Mouse (Mus musculus) stomach, embryonic 14.5 days (tissue): ENCODE data around the gene Baz2b. TPM values are rescaled to one million over a fixed set of nuclear protein-coding genes. Genes with fewer than 3 reads are reported as not detected.

Source experiments
- ATAC-seq: fragments of 200-750 bp; cut with Nextera tagmentation; 2 replicates; pipeline ENCODE4 v1.8.0; 2017; ENCODE audit warnings: low read depth, moderate TSS enrichment; ENCODE audit not compliant: insufficient number of reproducible peaks, insufficient read depth, low FRiP score
- H3K27ac ChIP-seq: fragments of 300-500 bp; sonication (generic); 2 replicates; pipeline ENCODE4 v1.5.1; 2014; ENCODE audit warnings: mild to moderate bottlenecking, low read length, moderate library complexity, mixed read lengths
- H3K27me3 ChIP-seq: fragments of 300-500 bp; sonication (generic); 2 replicates; pipeline ENCODE4 v1.6.1; 2014; ENCODE audit warnings: low read length, control low read depth, mixed read lengths; ENCODE audit not compliant: control insufficient read depth, insufficient read depth
- H3K36me3 ChIP-seq: fragments of 300-500 bp; sonication (generic); 2 replicates; pipeline ENCODE4 v1.6.1; 2014; ENCODE audit warnings: mild to moderate bottlenecking, control low read depth, low read length, moderate library complexity, mixed read lengths; ENCODE audit not compliant: control insufficient read depth, insufficient read depth
- H3K4me1 ChIP-seq: fragments of 300-500 bp; sonication (generic); 2 replicates; pipeline ENCODE4 v1.6.1; 2014; ENCODE audit warnings: low read length, control low read depth, mixed read lengths; ENCODE audit not compliant: control insufficient read depth, insufficient read depth
- H3K4me2 ChIP-seq: fragments of 300-500 bp; sonication (generic); replicated peaks from 2 replicates; pipeline ENCODE4 v1.6.1; 2014; ENCODE audit warnings: low read depth, low read length, control low read depth
- H3K4me3 ChIP-seq: fragments of 300-500 bp; sonication (generic); 2 replicates; pipeline ENCODE4 v1.5.1; 2014; ENCODE audit warnings: low read depth, low read length, control low read depth
- H3K9ac ChIP-seq: fragments of 300-500 bp; sonication (generic); replicated peaks from 2 replicates; pipeline ENCODE4 v1.6.1; 2014; ENCODE audit warnings: low read depth, mild to moderate bottlenecking, control low read depth, low read length, moderate library complexity, mixed read lengths
- H3K9me3 ChIP-seq: fragments of 300-500 bp; sonication (generic); 2 replicates; pipeline ENCODE4 v1.6.1; 2016; ENCODE audit warnings: low read depth, low read length, control low read depth; ENCODE audit not compliant: control insufficient read depth
- WGBS: fragments of 180-500 bp; shearing (Covaris S2); extraction: QIAGEN DNeasy Blood & Tissue Kit; methylation state at CpG from one replicate; pipeline ENCODE4 v1.1.7; 2014; 5-methylcytosine and 5-hydroxymethylcytosine counted together
- polyA plus RNA-seq: library from polyadenylated mRNA; unstranded; fragments of >200 nt; fragmentation: Nextera tagmentation; extraction: Ambion mirVana; gene quantifications from 2 replicates; pipeline ENCODE4 v1.2.1, GENCODE M21; 2014

The Baz2b gene
- polyA plus RNA-seq, 1 experiment from 2014 or later: 80.0 TPM

DNA sequence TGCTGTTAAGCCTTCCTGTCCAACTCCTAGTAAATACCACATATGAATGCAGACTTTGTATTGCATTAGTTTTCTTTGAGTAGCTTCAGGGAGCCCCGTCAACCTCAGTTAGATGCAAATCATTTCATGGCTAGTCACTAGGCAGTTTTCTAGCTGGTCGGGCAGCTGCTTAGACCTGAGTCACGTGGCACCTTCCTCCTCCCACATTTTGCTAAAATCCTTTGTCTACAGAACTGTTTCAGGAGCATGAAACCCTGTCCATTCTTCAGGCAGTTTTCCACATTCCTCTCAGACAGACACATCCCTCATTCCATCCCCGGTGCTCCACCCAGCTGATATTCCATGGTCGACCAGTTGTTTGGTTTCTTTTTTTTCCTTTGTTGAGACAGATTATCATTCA, 246.6 kb downstream of the Baz2b start:
- no peak overlapping the region for H3K4me3 ChIP-seq
- H3K9me3 ChIP-seq: no peaks in the 10 kb centered on the region
- no peak for ATAC-seq
- H3K9ac ChIP-seq: no peak overlapping the region
- H3K27ac ChIP-seq: no peak overlapping the region
- peaks cover 16% of the 10 kb centered on the region for H3K36me3 ChIP-seq
- no peaks in the 10 kb centered on the region for H3K27me3 ChIP-seq
- WGBS: 64% methylated on average over 5 of the region's 5 CpGs
- H3K4me1 ChIP-seq: no peaks in the 10 kb centered on the region
- H3K4me2 ChIP-seq: no peak overlapping the region

DNA sequence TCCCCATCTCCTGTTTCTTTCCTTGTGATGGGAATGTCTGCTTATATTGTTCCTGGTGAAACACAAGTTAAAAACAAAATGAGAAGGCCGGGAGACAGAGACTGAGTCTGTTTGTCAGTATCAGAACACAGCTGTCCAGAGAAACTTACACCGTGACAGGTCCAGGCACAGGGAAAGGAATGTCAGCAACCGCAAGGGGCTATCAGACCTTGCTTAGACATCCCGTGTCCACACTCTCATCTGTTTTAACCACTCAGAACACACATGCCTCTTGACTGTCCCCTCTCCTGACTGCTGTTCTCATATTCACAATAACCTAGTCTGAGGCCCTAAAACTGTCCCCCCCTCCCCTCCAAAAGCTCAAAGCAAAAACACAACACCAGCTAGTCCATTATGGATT, 247.1 kb downstream of the Baz2b start:
- H3K9me3 ChIP-seq: no peaks in the 10 kb centered on the region
- H3K27me3 ChIP-seq: no peaks in the 10 kb centered on the region
- no peak overlapping the region for H3K4me2 ChIP-seq
- no peaks in the 10 kb centered on the region for H3K4me1 ChIP-seq
- no peak overlapping the region for H3K27ac ChIP-seq
- peaks cover 16% of the 10 kb centered on the region for H3K36me3 ChIP-seq
- WGBS: 90% methylated on average over 4 of the region's 4 CpGs
- no peak overlapping the region for H3K9ac ChIP-seq
- no peak overlapping the region for H3K4me3 ChIP-seq
- ATAC-seq: no peak

DNA sequence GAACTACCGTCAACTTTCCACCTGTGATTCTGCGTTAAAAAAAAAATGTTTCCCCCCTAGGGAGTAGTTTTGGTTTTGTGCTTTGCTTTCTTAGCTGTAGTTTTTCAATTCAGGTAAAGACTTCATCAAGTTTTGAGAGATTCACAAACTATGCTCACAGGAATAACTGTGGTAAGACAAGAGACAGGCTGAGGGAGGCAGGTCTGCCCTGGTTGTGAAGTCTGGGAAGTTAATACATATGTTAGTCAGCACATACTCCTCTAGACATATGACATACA, 249.2 kb downstream of the Baz2b start:
- 92% methylated on average over 2 of the region's 2 CpGs for WGBS
- no peak overlapping the region for H3K9ac ChIP-seq
- H3K4me2 ChIP-seq: no peak overlapping the region
- H3K9me3 ChIP-seq: no peaks in the 10 kb centered on the region
- no peaks in the 10 kb centered on the region for H3K4me1 ChIP-seq
- no peak overlapping the region for H3K27ac ChIP-seq
- ATAC-seq: no peak
- no peaks in the 10 kb centered on the region for H3K27me3 ChIP-seq
- peaks cover 22% of the 10 kb centered on the region for H3K36me3 ChIP-seq
- H3K4me3 ChIP-seq: no peak overlapping the region

DNA sequence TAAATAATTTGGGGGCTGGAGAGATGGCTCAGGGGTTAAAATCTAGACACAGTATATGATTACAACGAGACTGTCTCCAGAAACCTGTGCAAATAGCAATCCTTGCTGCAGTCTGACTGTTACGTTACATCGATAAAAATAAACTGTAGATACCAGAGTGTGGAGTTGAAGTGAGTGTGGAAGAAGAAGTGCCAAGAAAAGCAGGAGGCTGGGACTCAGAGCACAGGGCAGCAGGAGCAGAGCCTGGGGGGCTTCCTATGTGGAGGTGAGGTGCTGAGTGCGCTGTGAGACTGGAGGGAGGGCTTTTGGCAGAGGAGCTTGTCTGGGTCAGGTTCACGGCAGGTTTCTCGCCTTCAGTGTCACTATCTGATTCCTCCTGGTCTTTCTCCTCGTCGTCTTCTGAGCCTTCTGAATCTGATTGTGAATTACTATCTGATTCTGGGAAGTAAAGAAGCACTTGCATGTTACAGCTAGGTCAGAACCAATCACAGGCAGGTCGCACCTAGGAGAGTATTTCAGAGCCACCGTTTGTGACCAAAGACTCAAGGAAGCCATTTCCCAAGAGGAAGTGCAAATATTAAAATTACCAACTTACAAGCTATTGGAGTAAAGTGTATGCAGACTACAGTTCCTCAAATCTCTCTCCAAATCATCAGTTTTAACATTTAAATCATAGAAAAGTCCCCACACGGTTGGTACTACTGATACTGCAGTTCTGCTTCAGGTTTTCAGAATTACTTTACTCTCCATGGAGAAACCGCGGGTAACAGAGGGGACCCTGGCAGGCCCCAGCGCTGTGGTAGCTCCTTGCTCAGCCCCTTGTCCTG, 249.8 kb downstream of the Baz2b start:
- no peak overlapping the region for H3K27ac ChIP-seq
- H3K27me3 ChIP-seq: no peaks in the 10 kb centered on the region
- no peak for ATAC-seq
- H3K4me1 ChIP-seq: no peaks in the 10 kb centered on the region
- WGBS: 83% methylated on average over 14 of the region's 14 CpGs
- H3K36me3 ChIP-seq: peaks cover 22% of the 10 kb centered on the region
- H3K4me3 ChIP-seq: no peak overlapping the region
- H3K9me3 ChIP-seq: no peaks in the 10 kb centered on the region
- H3K9ac ChIP-seq: no peak overlapping the region
- H3K4me2 ChIP-seq: no peak overlapping the region

DNA sequence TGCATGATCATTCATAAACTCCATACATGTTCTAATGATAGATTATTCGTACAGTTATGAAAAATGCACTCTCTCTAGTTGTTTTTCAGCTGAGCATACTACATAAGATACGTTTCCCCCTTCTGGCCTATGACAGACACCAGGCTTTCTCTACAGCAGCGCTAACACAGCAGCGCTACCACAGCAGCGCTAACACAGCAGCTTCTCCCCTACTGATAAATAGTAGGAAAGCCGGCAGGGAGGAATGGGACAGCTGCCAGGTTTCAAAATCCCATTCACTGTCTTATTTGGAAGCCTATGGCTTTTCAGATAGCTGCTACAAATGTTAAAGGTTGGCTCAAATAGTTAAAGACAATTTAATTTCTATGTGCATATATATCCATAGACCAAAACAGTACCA, 251.1 kb downstream of the Baz2b start:
- no peaks in the 10 kb centered on the region for H3K4me1 ChIP-seq
- no peak overlapping the region for H3K9ac ChIP-seq
- WGBS: 37% methylated on average over 6 of the region's 6 CpGs
- no peak overlapping the region for H3K4me2 ChIP-seq
- no peak overlapping the region for H3K27ac ChIP-seq
- H3K27me3 ChIP-seq: no peaks in the 10 kb centered on the region
- H3K9me3 ChIP-seq: no peaks in the 10 kb centered on the region
- H3K4me3 ChIP-seq: no peak overlapping the region
- H3K36me3 ChIP-seq: peaks cover 22% of the 10 kb centered on the region
- no peak for ATAC-seq

DNA sequence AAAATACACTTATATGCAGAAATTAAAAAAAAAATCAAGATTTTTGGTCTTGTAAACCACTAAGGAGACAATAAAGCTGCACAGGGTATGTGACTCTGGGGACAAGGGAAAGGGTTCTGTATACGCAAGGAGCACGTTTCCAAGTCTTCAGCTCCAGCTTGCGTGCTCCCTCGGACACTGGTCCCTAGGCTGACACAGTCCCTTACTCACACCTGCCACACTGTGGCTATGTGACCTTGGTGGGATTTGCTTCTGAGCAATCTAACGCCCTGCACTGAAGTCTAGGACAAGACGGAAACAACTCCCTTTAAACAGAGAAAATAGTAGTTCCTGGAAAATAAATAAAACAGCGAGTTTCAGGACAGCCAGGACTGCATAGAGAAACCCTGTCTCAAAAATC, 253.7 kb downstream of the Baz2b start:
- 87% methylated on average over 7 of the region's 7 CpGs for WGBS
- Histone ChIP-seq H3K9ac (no peak overlapping the region), H3K36me3 (peaks cover 26% of the 10 kb centered on the region), H3K9me3 (no peaks in the 10 kb centered on the region), H3K4me3 (no peak overlapping the region), H3K4me2 (no peak overlapping the region), H3K4me1 (no peaks in the 10 kb centered on the region), H3K27ac (no peak overlapping the region), H3K27me3 (no peaks in the 10 kb centered on the region)
- ATAC-seq: no peak

DNA sequence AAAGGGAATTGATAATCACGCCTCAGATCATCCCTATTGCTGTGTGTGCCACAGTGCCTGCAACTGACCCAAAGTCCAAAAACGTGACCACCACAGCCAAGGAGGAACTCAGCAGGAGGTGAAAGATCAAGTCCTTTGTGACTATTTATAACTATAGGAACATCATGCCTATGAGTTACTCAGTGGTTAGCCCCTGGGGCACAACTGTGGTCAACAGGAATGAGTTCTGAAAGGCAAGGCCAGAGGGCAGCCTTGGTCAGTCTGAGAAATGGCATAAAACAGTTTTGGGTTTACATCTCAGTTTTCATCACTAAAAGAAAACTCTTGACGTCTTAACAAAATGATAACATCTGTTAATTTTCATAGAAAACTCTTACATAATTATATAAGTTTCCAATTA, 254.8 kb downstream of the Baz2b start:
- Histone ChIP-seq H3K27me3 (no peaks in the 10 kb centered on the region), H3K4me2 (no peak overlapping the region), H3K9me3 (no peaks in the 10 kb centered on the region), H3K9ac (no peak overlapping the region), H3K4me3 (no peak overlapping the region), H3K27ac (no peak overlapping the region), H3K4me1 (no peaks in the 10 kb centered on the region), H3K36me3 (peaks cover 24% of the 10 kb centered on the region)
- ATAC-seq: no peak
- 78% methylated on average over 3 of the region's 3 CpGs for WGBS

DNA sequence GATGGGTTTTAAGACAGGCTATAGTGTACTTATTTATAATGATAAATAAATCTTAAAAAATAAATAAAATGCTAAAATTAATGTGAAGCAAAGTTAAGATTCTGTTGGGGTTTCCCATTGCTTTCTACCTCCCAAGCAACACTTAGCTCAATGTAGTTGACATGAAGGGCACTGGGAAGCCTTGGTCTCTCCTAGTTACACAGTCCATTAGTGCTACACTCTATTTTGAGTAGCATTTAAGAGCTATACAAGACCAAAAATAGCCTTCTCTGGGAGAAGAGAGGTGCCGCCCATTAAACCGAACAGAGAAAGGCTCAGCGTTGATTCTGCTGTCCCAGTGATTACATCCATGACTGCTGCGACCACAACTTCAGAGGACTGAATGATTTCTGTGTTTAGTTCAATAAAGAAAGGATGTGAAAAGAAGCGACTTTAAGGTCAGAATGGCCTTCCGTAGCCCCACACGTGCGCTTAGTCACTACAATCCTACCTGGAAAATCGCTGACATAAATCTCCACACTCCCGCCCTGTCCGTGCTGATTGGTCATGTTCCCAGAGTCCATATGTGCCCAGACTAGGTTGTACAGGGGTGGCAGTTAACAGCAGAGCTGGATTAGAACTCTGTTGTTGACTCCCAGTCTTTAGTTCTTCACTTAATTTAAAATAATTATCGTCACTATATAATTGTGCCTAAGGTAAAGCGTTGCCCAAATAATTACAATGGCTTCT, 257.2 kb downstream of the Baz2b start:
- Histone ChIP-seq H3K4me2 (no peak overlapping the region), H3K9ac (no peak overlapping the region), H3K27ac (no peak overlapping the region), H3K36me3 (peaks cover 25% of the 10 kb centered on the region), H3K4me3 (no peak overlapping the region), H3K9me3 (no peaks in the 10 kb centered on the region), H3K27me3 (no peaks in the 10 kb centered on the region), H3K4me1 (no peaks in the 10 kb centered on the region)
- 88% methylated on average over 13 of the region's 13 CpGs for WGBS
- no peak for ATAC-seq
